Mouse (Mus musculus) ES-E14 (cell line): ENCODE results near the gene Cnksr3.

Experiments used
- MAFK ChIP-seq: IDR thresholded peaks from 2 replicates; pipeline ENCODE4 v1.6.1; 2014; ENCODE audit warnings: mild to moderate bottlenecking, low read depth, low read length, inconsistent platforms; ENCODE audit not compliant: insufficient read depth
- ZNF384 ChIP-seq: IDR thresholded peaks from 2 replicates; pipeline ENCODE4 v1.6.1; 2012; ENCODE audit warnings: low read depth, low read length, inconsistent platforms

DNA sequence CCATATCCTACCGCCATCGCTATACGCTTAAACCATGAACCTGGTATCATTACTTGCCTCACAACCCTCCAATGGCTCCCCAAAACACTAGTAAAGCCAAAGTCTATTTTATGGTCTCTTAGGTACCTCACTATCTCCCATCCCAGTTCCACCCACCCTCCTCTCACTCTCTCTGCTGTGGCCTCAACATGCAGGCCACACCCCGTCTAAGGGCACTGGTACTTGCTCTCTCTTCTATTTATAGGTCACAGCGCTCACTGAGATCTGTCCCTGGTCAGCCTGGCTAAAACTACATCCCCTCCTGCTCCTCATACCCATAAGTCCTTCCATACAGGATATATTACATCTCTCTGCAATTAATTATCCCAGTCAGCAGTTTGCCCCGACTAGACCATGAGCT lies 16.1 kb downstream of the Cnksr3 start:
- TF ChIP-seq ZNF384: no peak
- TF ChIP-seq MAFK: no peak
